Mouse (Mus musculus): Measurements from ENCODE around the gene Plxnd1. TPM values are rescaled to one million over a fixed set of nuclear protein-coding genes. Genes with fewer than 3 reads are reported as not detected.

Plxnd1 gene
- polyA plus RNA-seq, 1 experiment: 24.2 TPM

GRCm38 (mm10) chr6:116015902-116016301, 21.1 kb upstream of the Plxnd1 start:
- WGBS: 45% methylated on average over 3 of the region's 3 CpGs
- H3K4me3 ChIP-seq (replicated peaks; ENCODE audit: insufficient read depth, low read depth, low read length): no peak overlapping the region
- H3K27ac ChIP-seq (ENCODE audit: insufficient read depth, low read length): no peak overlapping the region
- TF ChIP-seq CTCF (IDR thresholded peaks at IDR 0.05; ENCODE audit: borderline replicate concordance, insufficient read depth, low read depth, low read length) (no peak), POLR2A (IDR thresholded peaks at IDR 0.05; ENCODE audit: borderline replicate concordance, insufficient read depth, low read length) (no peak)
- no peaks in the 10 kb centered on the region for H3K4me1 ChIP-seq (ENCODE audit: control insufficient read depth, insufficient read depth, low read length)
- H3K27me3 ChIP-seq (ENCODE audit: control insufficient read depth, insufficient read depth, low read length): no peaks in the 10 kb centered on the region
- DNase-seq: no peak

- WGBS: 85% methylated on average over 6 of the region's 6 CpGs
- DNase-seq: no peak
These were observed 19.3 kb upstream of the Plxnd1 start for GRCm38 (mm10) chr6:116014111-116014510.

GRCm38 (mm10) chr6:116013687-116014086, 18.9 kb upstream of the Plxnd1 start:
- Histone ChIP-seq H3K27me3 (ENCODE audit: control insufficient read depth, insufficient read depth, low read length) (no peaks in the 10 kb centered on the region), H3K4me1 (ENCODE audit: control insufficient read depth, insufficient read depth, low read length) (no peaks in the 10 kb centered on the region), H3K27ac (ENCODE audit: insufficient read depth, low read length) (no peak overlapping the region), H3K4me3 (replicated peaks; ENCODE audit: insufficient read depth, low read depth, low read length) (no peak overlapping the region)
- DNase-seq: no peak
- 68% methylated on average over 3 of the region's 3 CpGs for WGBS
- TF ChIP-seq CTCF (IDR thresholded peaks at IDR 0.05; ENCODE audit: borderline replicate concordance, insufficient read depth, low read depth, low read length) (no peak), POLR2A (IDR thresholded peaks at IDR 0.05; ENCODE audit: borderline replicate concordance, insufficient read depth, low read length) (no peak)

More at GRCm38 (mm10) chr6:116014111-116014510, 19.3 kb upstream of the Plxnd1 start:
- Histone ChIP-seq H3K4me3 (replicated peaks; ENCODE audit: insufficient read depth, low read depth, low read length) (no peak overlapping the region), H3K27ac (ENCODE audit: insufficient read depth, low read length) (no peak overlapping the region), H3K4me1 (ENCODE audit: control insufficient read depth, insufficient read depth, low read length) (no peaks in the 10 kb centered on the region), H3K27me3 (ENCODE audit: control insufficient read depth, insufficient read depth, low read length) (no peaks in the 10 kb centered on the region)
- TF ChIP-seq POLR2A (IDR thresholded peaks at IDR 0.05; ENCODE audit: borderline replicate concordance, insufficient read depth, low read length): no peak

- Histone ChIP-seq H3K4me3 (replicated peaks; ENCODE audit: insufficient read depth, low read depth, low read length) (no peak overlapping the region), H3K4me1 (ENCODE audit: control insufficient read depth, insufficient read depth, low read length) (peaks cover 15% of the 10 kb centered on the region), H3K27ac (ENCODE audit: insufficient read depth, low read length) (no peak overlapping the region), H3K27me3 (ENCODE audit: control insufficient read depth, insufficient read depth, low read length) (no peaks in the 10 kb centered on the region)
- WGBS: 2% methylated on average over 6 of the region's 6 CpGs
- no peak for TF ChIP-seq POLR2A (IDR thresholded peaks at IDR 0.05; ENCODE audit: borderline replicate concordance, insufficient read depth, low read length)
- TF ChIP-seq CTCF (IDR thresholded peaks at IDR 0.05; ENCODE audit: borderline replicate concordance, insufficient read depth, low read depth, low read length): peak; percentile 98
- peak; percentile 72 to 90 for DNase-seq
These were observed 15.7 kb upstream of the Plxnd1 start for GRCm38 (mm10) chr6:116010541-116010940.

- Histone ChIP-seq H3K4me3 (replicated peaks; ENCODE audit: insufficient read depth, low read depth, low read length) (no peak overlapping the region), H3K4me1 (ENCODE audit: control insufficient read depth, insufficient read depth, low read length) (peaks cover 15% of the 10 kb centered on the region), H3K27ac (ENCODE audit: insufficient read depth, low read length) (no peak overlapping the region), H3K27me3 (ENCODE audit: control insufficient read depth, insufficient read depth, low read length) (no peaks in the 10 kb centered on the region)
- DNase-seq: no peak
- 73% methylated on average over 12 of the region's 12 CpGs for WGBS
- TF ChIP-seq POLR2A (IDR thresholded peaks at IDR 0.05; ENCODE audit: borderline replicate concordance, insufficient read depth, low read length) (no peak), CTCF (IDR thresholded peaks at IDR 0.05; ENCODE audit: borderline replicate concordance, insufficient read depth, low read depth, low read length) (no peak)
These were observed 14.6 kb upstream of the Plxnd1 start for GRCm38 (mm10) chr6:116009426-116009825.

GRCm38 (mm10) chr6:116007561-116008173, 12.9 kb upstream of the Plxnd1 start:
- TF ChIP-seq POLR2A (IDR thresholded peaks at IDR 0.05; ENCODE audit: borderline replicate concordance, insufficient read depth, low read length) (no peak), CTCF (IDR thresholded peaks at IDR 0.05; ENCODE audit: borderline replicate concordance, insufficient read depth, low read depth, low read length) (peak; percentile 81)
- Histone ChIP-seq H3K4me1 (ENCODE audit: control insufficient read depth, insufficient read depth, low read length) (peaks cover 15% of the 10 kb centered on the region), H3K27ac (ENCODE audit: insufficient read depth, low read length) (no peak overlapping the region), H3K4me3 (replicated peaks; ENCODE audit: insufficient read depth, low read depth, low read length) (no peak overlapping the region), H3K27me3 (ENCODE audit: control insufficient read depth, insufficient read depth, low read length) (no peaks in the 10 kb centered on the region)
- peak; percentile 65 to 80 for DNase-seq
- WGBS: 39% methylated on average over 9 of the region's 9 CpGs

- Histone ChIP-seq H3K4me1 (ENCODE audit: control insufficient read depth, insufficient read depth, low read length) (peaks cover 15% of the 10 kb centered on the region), H3K27me3 (ENCODE audit: control insufficient read depth, insufficient read depth, low read length) (no peaks in the 10 kb centered on the region), H3K27ac (ENCODE audit: insufficient read depth, low read length) (no peak overlapping the region), H3K4me3 (replicated peaks; ENCODE audit: insufficient read depth, low read depth, low read length) (no peak overlapping the region)
- no peak for DNase-seq
- TF ChIP-seq POLR2A (IDR thresholded peaks at IDR 0.05; ENCODE audit: borderline replicate concordance, insufficient read depth, low read length): no peak
- TF ChIP-seq CTCF (IDR thresholded peaks at IDR 0.05; ENCODE audit: borderline replicate concordance, insufficient read depth, low read depth, low read length): no peak
- WGBS: 47% methylated on average over 9 of the region's 9 CpGs
These were observed 11.9 kb upstream of the Plxnd1 start for GRCm38 (mm10) chr6:116006731-116007130.

- Histone ChIP-seq H3K4me1 (ENCODE audit: control insufficient read depth, insufficient read depth, low read length) (peaks cover 15% of the 10 kb centered on the region), H3K27me3 (ENCODE audit: control insufficient read depth, insufficient read depth, low read length) (no peaks in the 10 kb centered on the region), H3K4me3 (replicated peaks; ENCODE audit: insufficient read depth, low read depth, low read length) (no peak overlapping the region), H3K27ac (ENCODE audit: insufficient read depth, low read length) (no peak overlapping the region)
- TF ChIP-seq CTCF (IDR thresholded peaks at IDR 0.05; ENCODE audit: borderline replicate concordance, insufficient read depth, low read depth, low read length): no peak
- no peak for TF ChIP-seq POLR2A (IDR thresholded peaks at IDR 0.05; ENCODE audit: borderline replicate concordance, insufficient read depth, low read length)
- DNase-seq: no peak
- 88% methylated on average over 4 of the region's 4 CpGs for WGBS
These were observed 11.1 kb upstream of the Plxnd1 start for GRCm38 (mm10) chr6:116005959-116006288.

All from cerebellum, adult 2 months (tissue).